Mouse (Mus musculus) megakaryocyte-erythroid progenitor cell, adult 5-6 weeks (primary cell): ENCODE measurements around the gene Cab39l. TPM values are rescaled to one million over a fixed set of nuclear protein-coding genes. Genes with fewer than 3 reads are reported as not detected.
"Not testable (repeated sequence)": the region's sequence is repeated elsewhere in the genome, so short reads cannot be mapped to it uniquely, and the experiment has no call there.

Experiments used
- ATAC-seq: replicated peaks from 2 replicates; pipeline ENCODE4 v1.8.0; 2016; ENCODE audit warnings: mild to moderate bottlenecking, inconsistent platforms; ENCODE audit not compliant: severe bottlenecking, poor library complexity, low FRiP score, low TSS enrichment
- total RNA-seq, 2 experiments: library from RNA; stranded (forward) in 1 of 2; stranded (reverse) in 1 of 2; fragments of 200-1000, 215-1000 nt in 1 of 2; fragments of >200 nt in 1 of 2; fragmentation: Nextera tagmentation in 1 of 2; gene quantifications; 2 replicates each; pipeline ENCODE4 v1.2.3; 2014 to 2017

Cab39l gene
- total RNA-seq (2014; fragmentation: Nextera tagmentation) (29.7 and 30.6 TPM in 2 replicates), total RNA-seq (2017) (27.3 and 29.4 TPM in 2 replicates)

GRCm38 (mm10) chr14:59440558-59441471, at the start of gene Cab39l, which contains the start of gene Setdb2:
Gene Cab39l, plus strand, starts transcription at chr14:59440972.
Gene Setdb2, minus strand, starts transcription at chr14:59440884.
- ATAC-seq = peak; percentile 97

GRCm38 (mm10) chr14:59395281-59395680, 45.5 kb upstream of the Cab39l start, which contains the start of gene Phf11c:
Gene Phf11c, minus strand, starts transcription at chr14:59395381.
- no peak for ATAC-seq

- no peak; the same call in 1 of the 2 replicates for ATAC-seq
These were observed 43.8 kb upstream of the Cab39l start for GRCm38 (mm10) chr14:59396999-59397398.

- not testable (repeated sequence) for ATAC-seq
These were observed 25.8 kb upstream of the Cab39l start for GRCm38 (mm10) chr14:59414979-59415378.

- no peak for ATAC-seq
These were observed 22.6 kb upstream of the Cab39l start for GRCm38 (mm10) chr14:59418171-59418570.

- no peak for ATAC-seq
These were observed 17.7 kb upstream of the Cab39l start for GRCm38 (mm10) chr14:59422912-59423663.

- ATAC-seq = no peak
These were observed 10.2 kb upstream of the Cab39l start for GRCm38 (mm10) chr14:59430556-59430955.

GRCm38 (mm10) chr14:59433902-59434301, 6.9 kb upstream of the Cab39l start:
- no peak; the same call in 1 of the 2 replicates for ATAC-seq

GRCm38 (mm10) chr14:59435206-59435605, 5.6 kb upstream of the Cab39l start:
- no peak for ATAC-seq

- ATAC-seq = no peak
These were observed 3.4 kb upstream of the Cab39l start for GRCm38 (mm10) chr14:59437398-59437797.

- no peak for ATAC-seq
These were observed 2.3 kb upstream of the Cab39l start for GRCm38 (mm10) chr14:59438505-59438904.

GRCm38 (mm10) chr14:59440039-59440438, 733 bp upstream of the Cab39l start:
- ATAC-seq = peak; percentile 24; the same call in 1 of the 2 replicates

GRCm38 (mm10) chr14:59441472-59441805, 667 bp downstream of the Cab39l start:
- ATAC-seq = no peak

- no peak for ATAC-seq
These were observed 4.6 kb downstream of the Cab39l start for GRCm38 (mm10) chr14:59445421-59445820.

GRCm38 (mm10) chr14:59447981-59448380, 7.2 kb downstream of the Cab39l start:
- ATAC-seq = no peak

- ATAC-seq = no peak
These were observed 25.7 kb downstream of the Cab39l start for GRCm38 (mm10) chr14:59466503-59466902.

- ATAC-seq = no peak
These were observed 27.0 kb downstream of the Cab39l start for GRCm38 (mm10) chr14:59467798-59468197.

GRCm38 (mm10) chr14:59470781-59471180, 30.0 kb downstream of the Cab39l start:
- peak; percentile 50; the same call in 1 of the 2 replicates for ATAC-seq

- ATAC-seq = no peak
These were observed 37.9 kb downstream of the Cab39l start for GRCm38 (mm10) chr14:59478699-59479098.

GRCm38 (mm10) chr14:59485247-59485810, 44.6 kb downstream of the Cab39l start:
- ATAC-seq = no peak
